14 mouse cellular contexts compared by ENCODE assay signal in the genomic region with DNA sequence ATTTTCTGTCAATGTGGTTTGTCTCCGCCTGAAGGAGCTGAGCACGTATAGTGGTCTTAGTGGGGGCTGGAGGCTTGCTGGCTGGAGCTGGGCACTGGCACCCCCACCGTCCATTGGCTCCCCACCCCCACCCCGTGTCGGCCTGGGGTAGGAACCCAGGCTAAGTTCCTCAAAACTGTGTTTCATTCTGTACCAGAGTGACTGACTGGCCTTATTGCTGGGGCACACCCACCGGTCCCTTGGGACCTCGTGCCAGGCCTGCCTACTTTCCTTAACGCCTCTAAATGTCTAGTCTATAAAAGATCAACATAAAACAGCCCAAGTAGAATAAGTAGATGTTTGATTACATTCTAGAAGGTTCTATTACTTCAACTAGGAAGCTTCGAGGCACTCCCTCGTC.
A peak's percentile ranks its signal among the peaks of the same experiment; 100 is the strongest.
DNase-seq lines count a peak whose midpoint lies in the region; ATAC-seq lines count a peak whose summit lies in the region.
"Had no signal": no experiment of that assay in that cellular context is flagged by ENCODE, and none has a peak within 500 bp of the region (broad histone marks: within the 10 kb centered on the region; RNA-seq: fewer than 3 reads in every experiment).

No protein-coding gene starts in this region.

- no peak overlapping the region for H3K4me2 ChIP-seq in kidney, embryonic 15.5 days
- no peak overlapping the region for H3K4me2 ChIP-seq in forebrain, embryonic 15.5 days (replicated peaks)
- H3K4me2 ChIP-seq: liver, embryonic 13.5 days had no signal

- DNase-seq in kidney, adult 8-10 months, result no peak
- DNase-seq in embryonic facial prominence, embryonic 10.5 days (ENCODE audit: low spot score), result peak; percentile 38
- DNase-seq in lung, postnatal 25 days (ENCODE audit: low spot score), result peak; percentile 38
- DNase-seq in splenic B cell, adult 2 months (ENCODE audit: low read depth, low spot score), result peak; percentile 95
- no peak for DNase-seq in left cerebral cortex, adult 11 months (ENCODE audit: low spot score)
- no peak for DNase-seq in cerebellum, postnatal 14 days
- DNase-seq: gastrocnemius, postnatal 25 days; liver, embryonic 13.5 days; right cerebral cortex, postnatal 14 days; thymus, adult 2 months had no signal

- H3K27ac ChIP-seq in kidney, embryonic 15.5 days, result peak overlapping the region; percentile 51; the same call in 1 of the 2 replicates
- peak overlapping the region; percentile 74 for H3K27ac ChIP-seq in embryonic facial prominence, embryonic 10.5 days (replicated peaks)
- no peak overlapping the region for H3K27ac ChIP-seq in forebrain, embryonic 15.5 days (replicated peaks)
- H3K27ac ChIP-seq: liver, embryonic 13.5 days; midbrain, embryonic 10.5 days had no signal

- ATAC-seq in kidney, embryonic 15.5 days (replicated peaks; ENCODE audit: low FRiP score), result no peak
- no peak for ATAC-seq in forebrain, embryonic 15.5 days (replicated peaks)
- ATAC-seq: Patski had no signal

- H3K36me3 ChIP-seq in kidney, embryonic 15.5 days, result no peaks in the 10 kb centered on the region
- no peaks in the 10 kb centered on the region for H3K36me3 ChIP-seq in embryonic facial prominence, embryonic 10.5 days (replicated peaks)
- no peaks in the 10 kb centered on the region for H3K36me3 ChIP-seq in splenic B cell, adult 2 months (ENCODE audit: control insufficient read depth, insufficient read depth, low read length, poor library complexity, severe bottlenecking)
- no peaks in the 10 kb centered on the region for H3K36me3 ChIP-seq in forebrain, embryonic 15.5 days
- H3K36me3 ChIP-seq: liver, embryonic 13.5 days; midbrain, embryonic 10.5 days had no signal

- H3K9ac ChIP-seq in kidney, embryonic 15.5 days, result no peak overlapping the region
- H3K9ac ChIP-seq in forebrain, embryonic 15.5 days (replicated peaks), result no peak overlapping the region
- H3K9ac ChIP-seq: liver, embryonic 13.5 days had no signal

- H3K4me3 ChIP-seq in kidney, embryonic 15.5 days (replicated peaks), result no peak overlapping the region
- H3K4me3 ChIP-seq in embryonic facial prominence, embryonic 10.5 days, result no peak overlapping the region
- H3K4me3 ChIP-seq in forebrain, embryonic 15.5 days, result no peak overlapping the region
- H3K4me3 ChIP-seq: liver, embryonic 13.5 days; midbrain, embryonic 10.5 days had no signal

- H3K4me1 ChIP-seq in kidney, embryonic 15.5 days, result peaks cover 41% of the 10 kb centered on the region
- peaks cover 80% of the 10 kb centered on the region for H3K4me1 ChIP-seq in embryonic facial prominence, embryonic 10.5 days
- peaks cover 5% of the 10 kb centered on the region; the same call in 1 of the 2 replicates for H3K4me1 ChIP-seq in forebrain, embryonic 15.5 days
- H3K4me1 ChIP-seq: liver, embryonic 13.5 days had no signal

- H3K9me3 ChIP-seq in kidney, embryonic 15.5 days (replicated peaks), result no peaks in the 10 kb centered on the region
- no peaks in the 10 kb centered on the region for H3K9me3 ChIP-seq in embryonic facial prominence, embryonic 10.5 days
- no peaks in the 10 kb centered on the region for H3K9me3 ChIP-seq in forebrain, embryonic 15.5 days
- H3K9me3 ChIP-seq: liver, embryonic 13.5 days; midbrain, embryonic 10.5 days had no signal

- no peaks in the 10 kb centered on the region for H3K27me3 ChIP-seq in kidney, embryonic 15.5 days
- no peaks in the 10 kb centered on the region for H3K27me3 ChIP-seq in embryonic facial prominence, embryonic 10.5 days (replicated peaks; ENCODE audit: low read depth, poor library complexity, severe bottlenecking)
- no peaks in the 10 kb centered on the region for H3K27me3 ChIP-seq in splenic B cell, adult 2 months (ENCODE audit: control insufficient read depth, insufficient read depth, low read length, poor library complexity, severe bottlenecking)
- H3K27me3 ChIP-seq in forebrain, embryonic 15.5 days, result no peaks in the 10 kb centered on the region
- H3K27me3 ChIP-seq: liver, embryonic 13.5 days; Patski had no signal

- WGBS in kidney, embryonic 15.5 days, result 60% methylated on average over 10 of the region's 10 CpGs
- 69% methylated on average over 10 of the region's 10 CpGs for WGBS in embryonic facial prominence, embryonic 10.5 days
- 82% methylated on average over 10 of the region's 10 CpGs for WGBS in forebrain, embryonic 15.5 days

Comparison
In these comparisons a context has a peak if more than half of its experiments do, and no peak if none do; other contexts are left out.
1. DNase-seq: peak in embryonic facial prominence, embryonic 10.5 days (single experiment), lung, postnatal 25 days (single experiment) and splenic B cell, adult 2 months (single experiment); none in kidney, adult 8-10 months (0 of 2), left cerebral cortex, adult 11 months (single experiment) and cerebellum, postnatal 14 days (0 of 2).